Mouse (Mus musculus): ENCODE results near the gene Aplp2. TPM values are rescaled to one million over a fixed set of nuclear protein-coding genes. Genes with fewer than 3 reads are reported as not detected.

Aplp2 gene
- total RNA-seq, 2 experiments from 2014 or later = 480 to 510 TPM

GRCm38 (mm10) chr9:31235489-31235888 is 23.9 kb upstream of the Aplp2 start:
- no peak for DNase-seq (ENCODE audit: extremely low spot score in 1 of 2, low spot score in 2 of 2)
- intact Hi-C loops (cut with DNase I) = no loop called here

GRCm38 (mm10) chr9:31235030-31235429 is 23.4 kb upstream of the Aplp2 start:
- DNase-seq (ENCODE audit: extremely low spot score in 1 of 2, low spot score in 2 of 2) = no peak
- intact Hi-C loops (cut with DNase I) = no loop called here

- no peak for DNase-seq (ENCODE audit: extremely low spot score in 1 of 2, low spot score in 2 of 2)
- intact Hi-C loops (cut with DNase I) = no loop called here
These were observed 14.9 kb upstream of the Aplp2 start for GRCm38 (mm10) chr9:31226541-31226940.

- DNase-seq (ENCODE audit: extremely low spot score in 1 of 2, low spot score in 2 of 2) = peak in 1 of 2 experiments; percentile 59
These were observed 14.2 kb upstream of the Aplp2 start for GRCm38 (mm10) chr9:31225808-31226207.

GRCm38 (mm10) chr9:31223475-31223874 is 11.9 kb upstream of the Aplp2 start:
- intact Hi-C loops (cut with DNase I) = no loop called here
- no peak for DNase-seq (ENCODE audit: extremely low spot score in 1 of 2, low spot score in 2 of 2)

More at GRCm38 (mm10) chr9:31225808-31226207, 14.2 kb upstream of the Aplp2 start:
- intact Hi-C loops (cut with DNase I) = no loop called here

GRCm38 (mm10) chr9:31221170-31221569 is 9.6 kb upstream of the Aplp2 start:
- DNase-seq (ENCODE audit: extremely low spot score in 1 of 2, low spot score in 2 of 2) = peak in 1 of 2 experiments; percentile 25
- intact Hi-C loops (cut with DNase I) = no loop called here

GRCm38 (mm10) chr9:31217631-31218380 is 6.2 kb upstream of the Aplp2 start:
- DNase-seq (ENCODE audit: extremely low spot score in 1 of 2, low spot score in 2 of 2) = no peak
- intact Hi-C loops (cut with DNase I) = no loop called here

- intact Hi-C loops (cut with DNase I) = loop anchor here (5.0 kb wide), 1 partner anchor 35 kb away; no protein-coding TSS in a partner anchor
- DNase-seq (ENCODE audit: extremely low spot score in 1 of 2, low spot score in 2 of 2) = no peak
These were observed 939 bp upstream of the Aplp2 start for GRCm38 (mm10) chr9:31212500-31213008.

- intact Hi-C loops (cut with DNase I) = loop anchor here (2.0 to 5.0 kb wide), 2 partner anchors 34 to 70 kb away; partner anchors contain the start of gene Prdm10
- peak in 1 of 2 experiments; percentile 72 for DNase-seq (ENCODE audit: extremely low spot score in 1 of 2, low spot score in 2 of 2)
These were observed 596 bp downstream of the Aplp2 start for GRCm38 (mm10) chr9:31210749-31211689.

GRCm38 (mm10) chr9:31210163-31210562 is 1.5 kb downstream of the Aplp2 start:
- intact Hi-C loops (cut with DNase I) = loop anchor here (2.0 to 5.0 kb wide), 2 partner anchors 33 to 71 kb away; partner anchors contain the start of gene Prdm10
- no peak for DNase-seq (ENCODE audit: extremely low spot score in 1 of 2, low spot score in 2 of 2)

- DNase-seq (ENCODE audit: extremely low spot score in 1 of 2, low spot score in 2 of 2) = no peak
- intact Hi-C loops (cut with DNase I) = no loop called here
These were observed 2.1 kb downstream of the Aplp2 start for GRCm38 (mm10) chr9:31209502-31209901.

- intact Hi-C loops (cut with DNase I) = no loop called here
- peak in 1 of 2 experiments; percentile 28 for DNase-seq (ENCODE audit: extremely low spot score in 1 of 2, low spot score in 2 of 2)
These were observed 3.9 kb downstream of the Aplp2 start for GRCm38 (mm10) chr9:31207732-31208131.

- intact Hi-C loops (cut with DNase I) = no loop called here
- DNase-seq (ENCODE audit: extremely low spot score in 1 of 2, low spot score in 2 of 2) = no peak
These were observed 6.9 kb downstream of the Aplp2 start for GRCm38 (mm10) chr9:31204722-31205121.

GRCm38 (mm10) chr9:31203571-31204210 is 7.9 kb downstream of the Aplp2 start:
- intact Hi-C loops (cut with DNase I) = no loop called here
- DNase-seq (ENCODE audit: extremely low spot score in 1 of 2, low spot score in 2 of 2) = no peak

- no peak for DNase-seq (ENCODE audit: extremely low spot score in 1 of 2, low spot score in 2 of 2)
- intact Hi-C loops (cut with DNase I) = no loop called here
These were observed 8.5 kb downstream of the Aplp2 start for GRCm38 (mm10) chr9:31203068-31203467.

GRCm38 (mm10) chr9:31198614-31199013 is 13.0 kb downstream of the Aplp2 start:
- intact Hi-C loops (cut with DNase I) = no loop called here
- no peak for DNase-seq (ENCODE audit: extremely low spot score in 1 of 2, low spot score in 2 of 2)

- intact Hi-C loops (cut with DNase I) = no loop called here
- DNase-seq (ENCODE audit: extremely low spot score in 1 of 2, low spot score in 2 of 2) = no peak
These were observed 13.8 kb downstream of the Aplp2 start for GRCm38 (mm10) chr9:31197782-31198181.

GRCm38 (mm10) chr9:31196742-31197141 is 14.9 kb downstream of the Aplp2 start:
- DNase-seq (ENCODE audit: extremely low spot score in 1 of 2, low spot score in 2 of 2) = no peak
- intact Hi-C loops (cut with DNase I) = no loop called here

- DNase-seq (ENCODE audit: extremely low spot score in 1 of 2, low spot score in 2 of 2) = no peak
- intact Hi-C loops (cut with DNase I) = no loop called here
These were observed 16.0 kb downstream of the Aplp2 start for GRCm38 (mm10) chr9:31195573-31195972.
